In genomic region chr17:48409380-48410298, GRCm38 (mm10) we compare ENCODE assay signal across 8 mouse cellular contexts. TPM values are rescaled to one million over a fixed set of nuclear protein-coding genes. Genes with fewer than 3 reads are reported as not detected.
DNase-seq lines count a peak whose midpoint lies in the region; ATAC-seq lines count a peak whose summit lies in the region.

Nfya (minus strand) TSS chr17:48409906.
Oard1 (plus strand) TSS chr17:48410014.

- DNase-seq in adipocyte (ENCODE audit: low spot score): peak; percentile 100
- DNase-seq in embryo, embryonic 10 days (ENCODE audit: low spot score): peak; percentile 99
- DNase-seq in gastrocnemius, postnatal 10 days: peak; percentile 100
- DNase-seq in induced T-regulatory cell, adult 2 months (ENCODE audit: low read depth): peak; percentile 100
- peak; percentile 100 for DNase-seq in left cerebral cortex, adult 9 months (ENCODE audit: low spot score in 2 of 2)
- DNase-seq in right cerebral cortex, postnatal 14 days: peak; percentile 99
- DNase-seq in urinary bladder, postnatal 36 days (ENCODE audit: low spot score in 2 of 2): peak; percentile 100

- peak; percentile 68 for ATAC-seq in megakaryocyte progenitor cell, adult 5-6 weeks (replicated peaks; ENCODE audit: poor library complexity)

RNA-seq across cellular contexts. Expression of gene Nfya, which starts in this region (rescaled TPM):
- 10 to 100 TPM; 11.3 to 19.2 TPM for total RNA-seq in gastrocnemius, postnatal 10 days (2021)
- 103 and 105 TPM in 2 replicates for total RNA-seq in megakaryocyte progenitor cell, adult 5-6 weeks (2015)
- 34.4 and 38.0 TPM in 2 replicates for total RNA-seq in megakaryocyte progenitor cell, adult 5-6 weeks (2017)

RNA-seq across cellular contexts. Expression of gene Oard1, which starts in this region (rescaled TPM):
- 10 to 100 TPM in 1 of 2 experiments, 1 to 10 TPM in 1; 9.8 to 11.4 TPM for total RNA-seq in gastrocnemius, postnatal 10 days (2021)
- total RNA-seq in megakaryocyte progenitor cell, adult 5-6 weeks (2015): 39.8 and 42.4 TPM in 2 replicates
- 57.9 and 60.9 TPM in 2 replicates for total RNA-seq in megakaryocyte progenitor cell, adult 5-6 weeks (2017)

Comparison
In these comparisons a context has a peak if more than half of its experiments do, and no peak if none do; other contexts are left out.
1. Peak in every context shown above with its lines: DNase-seq and ATAC-seq.